Mouse (Mus musculus): ENCODE results near the gene Macf1.

Gene Macf1

DNA sequence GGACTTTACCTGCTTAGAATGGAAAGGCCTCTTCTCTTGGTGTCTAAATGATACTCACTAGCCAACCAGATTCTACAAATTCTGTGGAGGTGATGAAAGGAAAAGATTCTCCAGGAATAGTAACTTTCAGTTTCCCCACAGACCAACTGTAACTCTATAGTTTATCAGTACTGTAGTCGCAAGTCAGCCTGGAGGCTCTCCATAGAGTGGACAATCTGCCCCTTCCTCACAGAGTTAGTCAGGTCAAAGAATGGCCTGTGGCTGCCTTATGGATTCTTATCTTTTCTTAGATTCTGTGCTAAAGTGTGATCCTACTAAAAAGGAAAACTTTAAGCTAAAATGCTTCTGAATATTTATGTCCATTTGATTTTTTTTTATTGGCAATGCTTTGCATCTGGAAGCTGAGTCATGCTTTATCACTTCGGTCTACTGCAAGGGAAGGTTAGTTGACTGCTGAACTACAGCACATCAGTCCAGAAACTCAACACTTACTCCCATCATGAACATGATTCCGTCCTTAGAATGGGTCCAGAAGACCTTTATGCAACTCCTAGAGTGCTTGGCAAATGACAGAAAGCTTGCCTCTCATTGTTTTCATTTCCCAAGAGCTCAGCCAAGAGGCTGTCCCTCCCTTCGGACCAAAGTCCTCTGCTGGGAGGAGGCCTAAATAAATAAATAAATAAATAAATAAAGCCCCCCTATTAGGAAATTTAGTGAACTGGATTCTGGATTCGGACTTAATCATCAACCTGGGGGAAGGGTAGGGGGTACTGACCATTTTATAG lies 256.1 kb downstream of the Macf1 start:
- no peak for DNase-seq

DNA sequence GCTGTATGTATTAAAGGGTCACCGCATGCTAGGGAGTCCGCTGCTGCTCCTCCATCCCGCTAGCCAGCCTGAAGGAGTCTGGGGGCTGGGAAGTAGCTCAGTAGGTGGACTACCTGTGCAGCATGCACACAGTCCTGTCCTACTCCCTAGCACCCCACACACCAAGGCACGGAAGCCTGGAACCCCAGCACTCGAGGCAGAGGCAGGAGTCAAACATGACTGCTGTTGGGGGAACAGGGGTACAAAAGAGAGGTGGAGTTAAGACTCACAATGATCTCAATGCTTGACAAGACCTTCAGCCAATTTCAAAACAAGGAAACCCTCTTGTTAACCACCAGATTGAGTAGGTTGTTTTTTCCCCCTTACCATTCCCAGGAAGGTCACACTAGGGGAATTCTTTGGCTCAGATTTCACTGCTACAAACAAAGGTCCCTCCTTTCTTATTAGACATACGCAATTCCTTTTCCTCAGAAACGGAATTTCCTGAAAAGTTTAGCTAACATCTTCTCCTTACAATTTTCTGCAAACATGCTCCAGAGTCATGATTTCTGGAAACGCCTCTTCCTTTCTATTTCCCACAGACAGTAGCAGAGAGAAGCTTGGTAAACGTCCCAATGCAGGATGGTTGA lies 256.8 kb downstream of the Macf1 start:
- no peak for DNase-seq

DNA sequence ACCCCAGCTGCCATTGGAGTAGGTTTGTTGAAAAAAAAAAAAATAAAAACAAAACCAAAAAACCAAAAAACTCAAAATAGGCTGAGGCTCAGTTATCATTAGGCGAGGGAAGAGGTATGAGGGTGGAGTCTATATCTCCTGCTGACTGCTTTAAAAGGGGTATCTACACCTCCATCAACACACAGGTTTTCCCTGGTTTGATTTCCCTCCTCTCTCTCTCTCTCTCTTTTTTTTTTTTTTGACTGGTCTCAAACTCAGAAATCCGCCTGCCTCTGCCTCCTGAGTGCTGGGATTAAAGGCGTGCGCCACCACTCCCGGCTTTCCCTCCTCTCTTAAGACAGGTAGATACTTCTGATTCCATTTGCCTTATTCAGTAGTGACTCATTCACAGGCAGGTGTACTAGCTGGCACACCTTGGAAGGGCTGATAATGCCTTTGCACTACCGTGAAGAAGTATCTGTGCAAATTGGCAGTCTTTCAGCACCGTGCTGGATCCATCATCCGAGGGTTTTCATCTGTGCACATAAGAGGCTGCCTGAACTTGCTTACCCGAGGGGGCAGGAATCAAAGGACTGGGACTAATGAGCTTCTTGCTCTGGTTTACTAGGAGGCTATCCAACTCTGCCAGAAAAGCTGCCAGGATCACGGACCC lies 257.6 kb downstream of the Macf1 start:
- DNase-seq, result no peak

DNA sequence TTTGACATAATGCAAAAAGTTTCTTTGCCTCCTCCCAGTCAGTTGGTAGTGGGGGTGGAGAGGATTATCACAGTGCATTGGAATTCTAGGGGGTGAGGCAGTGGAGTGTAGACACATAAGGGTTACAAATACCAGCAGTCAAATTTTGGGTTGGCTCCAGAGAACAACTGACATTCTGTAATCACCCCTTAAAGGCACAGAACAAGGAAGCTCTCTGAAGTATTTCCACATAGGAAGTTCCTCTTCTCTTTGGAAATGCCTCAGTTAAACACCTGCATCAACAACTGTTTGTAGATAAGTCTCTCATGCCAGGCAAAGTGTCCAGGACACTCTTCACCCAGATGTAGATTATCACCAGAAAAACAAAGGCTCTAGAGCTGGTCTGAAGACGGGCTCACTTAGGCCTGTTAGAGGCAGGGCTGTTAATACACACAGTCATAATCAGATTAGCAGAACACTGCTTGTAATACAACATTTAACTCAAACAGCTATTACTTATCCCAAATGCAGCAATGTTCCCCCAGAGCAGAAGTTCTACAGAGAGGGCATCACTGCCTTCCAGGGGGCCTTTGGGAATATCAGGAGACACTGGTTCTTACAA lies 258.4 kb downstream of the Macf1 start:
- no peak for DNase-seq

DNA sequence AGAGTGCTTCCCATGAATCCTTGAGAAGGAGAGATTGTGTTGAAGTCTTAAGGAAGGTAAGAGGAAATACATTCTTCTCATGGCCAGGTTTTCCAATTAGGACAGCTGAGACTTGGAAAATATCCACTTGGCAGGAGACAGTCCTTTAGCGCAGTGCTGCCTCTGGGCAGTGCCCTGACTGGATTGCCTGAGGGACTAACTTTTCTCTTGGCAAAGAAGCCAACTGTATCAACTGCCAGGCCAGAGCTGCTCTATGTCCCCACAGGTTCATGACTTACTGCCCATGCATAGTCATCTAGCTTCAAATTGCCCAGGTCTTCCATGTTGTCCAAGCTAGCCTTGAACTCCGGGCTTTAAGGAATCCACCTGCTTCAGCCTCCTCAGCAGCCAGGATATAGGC lies 260.1 kb downstream of the Macf1 start:
- DNase-seq, result no peak

DNA sequence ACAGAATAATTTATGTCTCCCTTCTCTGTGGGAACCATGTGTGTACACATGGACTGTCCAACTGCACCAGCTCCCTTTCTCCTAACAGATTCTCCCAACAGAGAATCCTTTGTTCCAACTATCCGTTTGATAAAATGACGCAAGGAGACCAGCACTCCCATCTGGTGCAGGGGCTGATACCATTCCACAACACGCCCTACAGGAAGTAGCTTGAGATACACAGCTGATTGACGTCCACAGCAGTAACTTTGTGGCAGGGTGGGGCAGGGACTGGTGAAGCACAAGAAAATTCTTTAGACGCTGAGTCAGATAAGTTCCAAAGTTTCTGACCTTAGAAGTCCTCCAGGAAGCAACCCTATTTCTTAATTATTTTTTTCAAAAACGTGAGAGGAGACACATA lies 261.3 kb downstream of the Macf1 start:
- no peak for DNase-seq

DNA sequence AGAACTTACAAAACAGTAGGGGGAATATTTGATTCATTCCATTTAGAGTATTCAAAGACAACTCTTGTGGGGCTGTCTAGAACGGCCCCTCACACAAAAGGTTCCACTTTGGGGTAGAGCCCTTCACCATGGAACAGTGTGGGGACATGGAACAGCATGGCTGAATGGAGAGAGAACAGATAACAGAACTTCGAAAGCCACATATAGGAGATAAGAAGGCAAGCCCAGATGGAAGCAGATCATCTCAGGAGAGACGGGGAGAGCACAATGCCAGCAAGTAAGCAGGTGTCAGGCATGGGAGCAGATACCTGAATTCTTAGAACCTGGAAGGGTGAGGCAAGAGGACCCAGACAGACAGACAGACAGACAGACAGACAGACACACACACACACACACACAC lies 266.1 kb downstream of the Macf1 start:
- DNase-seq, result no peak

DNA sequence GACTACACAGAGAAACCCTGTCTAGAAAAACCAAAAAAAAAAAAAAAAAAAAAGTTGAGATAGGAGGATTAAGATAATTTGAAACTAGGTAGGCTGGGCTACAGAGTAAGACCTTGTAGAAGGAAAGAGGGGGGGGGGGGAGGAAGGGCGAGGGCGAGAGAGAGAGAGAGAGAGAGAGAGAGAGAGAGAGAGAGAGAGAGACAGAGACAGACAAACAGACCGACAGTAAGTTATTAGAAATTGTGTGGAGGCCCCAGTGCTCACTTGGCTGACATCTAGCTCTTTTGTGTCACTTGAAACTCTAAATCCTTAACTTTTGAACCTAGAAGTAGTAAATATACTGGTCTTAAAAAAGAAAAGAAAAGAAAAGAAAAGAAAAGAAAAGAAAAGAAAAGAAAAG lies 266.7 kb downstream of the Macf1 start:
- DNase-seq, result no peak

DNA sequence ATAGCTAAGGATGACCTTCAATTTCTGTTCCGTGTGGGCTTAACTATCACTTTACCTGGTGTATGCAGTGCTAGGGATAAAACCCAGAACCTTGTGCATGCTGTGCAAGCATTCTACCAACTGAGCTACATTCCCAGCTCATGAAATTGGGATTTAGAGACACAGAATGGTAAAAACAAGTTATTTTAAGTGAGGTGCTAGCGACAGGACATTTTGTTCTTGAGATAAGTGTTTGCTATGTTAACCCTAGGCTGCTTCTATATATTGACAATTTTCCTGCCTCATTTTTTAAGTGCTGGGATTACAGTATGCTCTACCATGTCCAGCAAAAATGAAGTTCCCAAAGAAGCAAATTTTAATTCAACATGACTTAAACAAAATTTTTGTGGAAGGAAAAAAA lies 267.3 kb downstream of the Macf1 start:
- DNase-seq, result no peak

DNA sequence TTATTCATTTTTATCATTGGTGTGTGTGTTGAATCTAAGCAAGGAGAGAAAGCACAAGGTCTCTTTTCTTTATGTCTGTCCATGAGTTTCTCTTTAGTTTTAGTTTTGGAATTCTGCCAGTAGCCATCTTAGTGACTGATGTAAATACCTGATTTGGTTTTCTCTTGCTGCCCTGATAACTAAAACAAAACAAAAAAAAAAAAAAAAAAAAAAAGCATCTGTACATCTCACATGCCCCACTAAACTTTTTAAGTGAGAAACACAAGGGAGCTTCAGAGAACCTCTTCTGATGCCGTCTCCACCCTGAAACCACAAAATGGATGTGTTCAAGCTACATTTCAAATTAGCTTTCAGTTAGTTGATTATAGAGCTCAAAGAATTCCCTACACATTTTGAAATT lies 268.6 kb downstream of the Macf1 start:
- no peak for DNase-seq

DNA sequence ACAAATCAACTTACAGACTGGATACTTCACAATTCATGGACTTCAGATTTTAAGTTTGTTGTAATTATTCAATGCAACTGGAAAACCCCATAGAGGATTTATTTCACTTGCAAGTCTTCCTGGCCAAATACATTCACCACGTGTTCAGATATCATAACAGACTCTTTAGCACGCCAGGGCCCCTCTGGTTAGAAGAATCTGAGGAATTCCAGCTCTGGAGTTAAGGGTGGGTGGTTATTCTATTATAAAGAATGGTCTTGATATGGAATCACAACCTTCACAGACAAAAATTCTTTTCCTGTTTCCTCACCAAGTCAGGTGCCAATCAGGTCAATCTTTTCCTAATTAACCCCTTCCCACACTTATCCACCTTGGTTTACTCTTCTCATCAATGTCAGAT lies 270.3 kb downstream of the Macf1 start:
- DNase-seq, result no peak

DNA sequence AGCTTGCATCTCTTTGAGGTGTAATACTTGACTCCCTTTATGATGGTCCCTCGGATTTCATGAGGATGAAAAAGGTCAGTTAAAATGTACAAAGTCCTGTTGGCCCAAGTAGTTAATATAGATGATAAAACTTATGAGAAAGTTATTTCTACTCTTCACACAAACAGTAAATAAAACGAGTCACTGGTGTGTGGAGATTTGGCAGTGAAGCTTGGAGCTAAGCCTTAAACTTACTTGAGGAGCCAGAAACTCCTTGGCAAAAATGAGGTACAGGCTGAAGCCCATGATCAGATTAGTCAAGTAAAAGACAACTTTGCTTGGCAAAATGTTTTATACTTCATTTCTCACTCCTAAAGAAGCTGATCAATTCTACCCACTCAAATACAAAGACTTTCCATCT lies 271.2 kb downstream of the Macf1 start:
- DNase-seq, result no peak

DNA sequence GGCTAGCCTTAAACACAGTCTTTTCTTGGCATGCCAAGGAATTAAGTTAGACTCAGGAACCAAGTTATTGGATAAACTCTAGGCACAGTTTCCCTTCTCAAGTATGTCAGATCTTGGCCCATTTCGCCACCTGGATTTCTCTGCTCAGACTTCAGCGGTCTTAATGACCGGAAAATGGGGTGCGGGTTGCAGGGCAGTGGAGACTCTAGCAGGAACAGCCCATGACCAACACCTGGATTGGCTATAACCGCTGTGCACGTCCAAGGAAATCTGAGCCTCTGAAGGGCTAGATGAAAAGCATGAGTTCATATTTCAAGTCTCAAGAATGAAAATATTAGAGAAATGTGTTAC lies 271.7 kb downstream of the Macf1 start:
- no peak for DNase-seq

DNA sequence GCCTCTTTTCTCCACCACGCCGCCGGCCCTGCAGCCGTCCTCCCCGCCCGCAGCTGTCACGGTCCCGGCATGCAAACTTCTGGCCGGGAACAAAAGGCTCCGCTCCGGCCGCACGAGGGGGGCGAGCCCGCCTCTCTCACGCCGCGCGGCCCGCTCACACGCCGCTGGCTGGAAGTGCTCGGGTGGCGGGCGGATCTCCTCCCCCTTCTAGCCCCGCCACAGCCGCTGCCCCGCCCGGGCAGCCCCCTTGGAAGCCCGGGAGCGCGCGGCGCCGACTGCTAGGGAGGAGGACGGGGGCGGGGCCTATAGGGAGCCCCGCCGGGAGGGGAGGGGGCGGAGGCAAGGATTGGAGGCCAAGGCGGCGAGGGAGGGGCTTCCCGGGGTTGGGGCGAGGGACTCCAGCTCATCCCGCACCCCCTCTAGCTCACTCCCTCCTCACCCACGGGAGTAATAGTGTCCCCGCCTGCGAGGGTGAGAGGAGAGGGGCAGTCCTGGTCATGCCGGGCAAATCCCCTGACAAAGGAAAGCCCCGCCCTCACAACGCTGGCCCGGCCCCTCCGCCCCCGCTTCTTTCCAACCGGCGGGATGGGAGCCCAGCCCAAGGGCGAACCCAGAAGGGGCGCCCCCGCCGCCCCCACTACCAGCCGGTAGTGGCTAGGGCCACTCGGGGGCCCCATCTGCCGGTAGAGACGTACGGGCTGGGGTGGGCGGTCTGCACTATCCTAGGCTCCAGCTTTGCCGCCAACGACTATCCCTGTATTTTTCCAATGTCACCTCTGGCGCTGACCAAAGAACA lies 272.2 kb downstream of the Macf1 start:
- peak; percentile 47 for DNase-seq

DNA sequence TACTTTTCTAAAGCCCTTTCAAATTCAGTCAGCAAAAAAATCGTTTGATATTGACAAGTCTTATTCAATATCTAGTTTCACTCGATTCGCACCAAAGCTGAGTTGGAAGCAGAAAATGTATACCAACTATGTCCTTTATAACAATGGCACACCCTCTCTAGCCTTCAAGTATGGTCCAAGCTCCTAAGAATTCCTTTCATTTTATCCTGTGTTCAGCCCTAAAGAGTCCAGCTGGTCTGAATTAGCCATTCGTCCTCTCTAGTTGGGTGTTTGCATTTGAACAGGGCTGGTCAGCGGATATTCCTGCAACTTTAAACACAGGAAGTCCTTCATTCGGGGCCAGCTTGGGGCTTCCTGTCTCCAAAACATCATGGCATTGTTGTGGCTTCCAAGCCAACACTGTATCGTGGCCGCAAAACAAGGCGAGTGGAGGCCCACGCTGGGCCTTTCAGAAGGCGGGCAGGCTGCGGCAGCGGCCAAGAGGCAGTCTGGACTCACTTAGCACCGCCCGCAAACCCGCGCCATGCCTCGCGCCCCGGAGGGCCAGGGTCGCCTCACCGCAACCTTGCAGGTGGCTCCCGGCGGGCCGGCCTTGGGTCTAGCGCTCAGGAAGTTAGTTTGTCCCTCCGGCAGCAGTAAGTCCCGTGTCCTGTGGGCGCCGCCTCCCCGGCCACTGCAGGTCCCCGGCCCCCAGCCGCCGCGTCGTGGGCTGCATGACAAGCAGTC lies 273.0 kb downstream of the Macf1 start:
- DNase-seq, result peak; percentile 37

DNA sequence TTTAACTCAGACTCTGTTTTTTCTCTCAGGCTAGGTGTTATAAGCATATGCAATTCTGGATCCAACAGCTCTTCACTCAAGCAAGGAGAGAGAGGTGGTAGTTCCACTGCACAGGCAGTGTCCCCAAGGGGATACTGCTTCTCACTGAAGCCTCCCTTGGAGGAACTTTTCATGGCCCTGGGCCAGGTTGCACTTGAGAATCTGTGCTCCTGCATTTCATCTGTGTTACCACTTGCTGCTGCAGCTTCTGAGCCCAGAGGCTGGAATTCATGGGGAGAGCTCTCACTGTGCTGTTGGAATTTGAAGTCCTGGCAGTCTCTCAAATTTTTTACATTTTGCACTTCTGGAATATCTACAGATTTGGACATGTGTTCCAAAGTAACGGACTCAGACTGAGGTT lies 274.4 kb downstream of the Macf1 start:
- DNase-seq, result no peak

DNA sequence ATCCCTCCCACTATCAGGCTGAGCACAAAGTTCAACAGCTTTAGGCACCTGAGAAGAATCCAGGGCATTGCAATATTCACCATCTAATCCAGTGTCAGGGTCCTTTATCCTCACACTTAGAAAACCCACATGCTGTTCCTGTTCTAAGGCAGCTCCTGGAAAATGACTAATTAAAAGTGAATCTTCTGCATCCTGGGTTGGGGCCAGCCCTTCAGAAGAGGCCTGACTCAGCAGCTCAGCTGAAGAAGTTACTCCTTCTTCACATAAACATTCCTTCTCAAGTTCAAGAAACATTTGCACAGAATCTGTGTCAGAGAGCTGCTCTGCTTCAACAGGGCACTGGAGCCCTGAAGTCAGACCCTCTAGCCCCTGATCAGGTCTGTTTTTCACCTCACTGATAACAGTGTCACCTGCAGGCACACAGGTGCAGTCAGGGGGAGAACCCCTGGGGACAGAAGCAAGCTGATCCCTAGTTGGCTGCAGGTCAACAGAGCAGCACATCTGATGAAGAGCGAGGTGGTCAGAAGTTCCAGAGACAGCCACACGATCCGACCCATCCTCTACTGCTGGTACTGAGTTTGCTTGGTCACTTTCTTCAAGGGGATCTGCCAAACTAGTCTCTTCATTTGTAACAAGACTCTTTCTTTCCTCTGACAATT lies 275.0 kb downstream of the Macf1 start:
- no peak for DNase-seq

DNA sequence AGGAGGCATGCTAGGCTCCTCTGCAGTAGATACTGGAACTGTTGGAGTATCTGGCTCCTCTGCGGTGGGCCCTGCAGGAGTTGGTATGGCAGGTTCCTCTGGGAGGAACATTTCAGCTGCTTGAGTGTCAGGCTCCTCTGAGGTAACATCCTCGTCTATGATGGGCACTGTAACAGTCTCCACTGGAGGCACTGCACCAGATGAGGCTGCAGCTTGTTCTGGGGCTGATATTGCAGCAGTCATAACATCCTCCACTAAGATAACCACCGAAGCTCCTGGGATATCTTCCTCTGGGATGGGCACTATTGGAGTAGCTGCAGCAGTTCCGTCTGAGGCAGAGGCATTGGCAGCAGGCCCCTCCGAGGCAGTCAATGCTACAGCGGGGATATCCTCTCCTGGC lies 276.4 kb downstream of the Macf1 start:
- DNase-seq, result no peak

DNA sequence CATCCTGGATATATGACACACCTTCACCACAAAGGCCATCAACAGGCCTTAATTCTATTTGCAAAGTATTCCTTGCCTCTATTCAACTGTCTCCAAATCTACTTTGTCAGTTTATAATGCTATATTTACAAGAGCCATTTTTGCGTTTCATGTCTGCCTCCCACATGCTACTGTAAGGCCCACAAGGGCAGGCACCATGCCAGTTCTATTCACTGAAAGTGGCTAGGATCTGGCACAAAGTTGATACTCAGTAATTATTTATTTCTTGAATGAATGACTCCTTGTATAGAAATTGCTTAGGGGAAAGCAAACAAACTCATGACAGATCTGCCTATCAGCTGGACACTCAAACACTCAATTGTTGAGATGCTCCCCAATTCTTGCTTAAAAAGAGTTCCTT lies 280.1 kb downstream of the Macf1 start:
- DNase-seq, result no peak

DNA sequence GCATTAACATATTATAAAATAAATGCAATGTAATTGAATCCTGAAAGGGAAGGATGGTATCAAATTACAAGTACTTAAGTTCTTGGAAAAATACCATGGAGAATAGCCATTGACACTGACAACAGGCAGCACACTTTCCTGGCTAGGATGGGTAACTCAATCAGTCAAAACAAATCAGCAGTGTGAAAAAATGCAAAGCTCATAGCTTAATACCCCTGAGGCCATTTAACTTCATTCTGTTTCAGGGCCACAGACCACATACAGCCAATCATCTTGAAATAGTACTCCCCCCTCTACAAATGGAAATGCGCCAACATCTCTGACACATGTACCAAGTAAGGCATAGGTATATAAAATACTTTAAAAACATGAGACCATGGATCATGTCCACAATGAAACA lies 281.9 kb downstream of the Macf1 start:
- no peak for DNase-seq

DNA sequence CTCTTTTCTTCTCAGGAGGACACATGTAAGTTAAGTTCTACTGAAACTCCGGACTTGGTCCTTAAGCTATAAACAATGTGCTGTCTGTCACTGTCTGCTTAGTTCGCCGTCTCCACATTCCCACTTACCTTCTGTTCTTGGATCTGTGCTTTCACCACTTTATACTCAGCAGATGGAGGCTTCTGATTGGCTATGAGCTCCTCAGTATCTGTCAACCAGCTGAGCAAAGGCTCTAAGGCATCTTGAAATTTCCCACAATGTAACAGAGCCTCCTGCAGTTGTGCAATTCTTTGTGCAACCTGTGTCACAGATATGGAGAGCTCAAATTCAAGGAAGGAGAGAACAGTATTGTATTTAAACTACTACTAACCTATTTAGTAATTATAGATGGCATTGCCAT lies 282.9 kb downstream of the Macf1 start:
- no peak for DNase-seq
